ENCODE assay signal across 14 mouse cellular contexts in genomic region chr13:76189190-76189589, GRCm38 (mm10).
DNase-seq lines count a peak whose midpoint lies in the region; ATAC-seq and TF ChIP-seq lines count a peak whose summit lies in the region.
"Had no signal": no experiment of that assay in that cellular context is flagged by ENCODE, and none has a peak within 500 bp of the region (broad histone marks: within the 10 kb centered on the region; RNA-seq: fewer than 3 reads in every experiment).

No protein-coding gene starts in this region.

- WGBS in embryonic facial prominence, embryonic 11.5 days, result 77% methylated on average over 3 of the region's 3 CpGs
- WGBS in embryonic facial prominence, embryonic 10.5 days, result 90% methylated on average over 3 of the region's 3 CpGs
- WGBS in midbrain, embryonic 12.5 days, result 91% methylated on average over 3 of the region's 3 CpGs
- 90% methylated on average over 3 of the region's 3 CpGs for WGBS in midbrain, embryonic 10.5 days
- WGBS in intestine, embryonic 15.5 days, result 73% methylated on average over 3 of the region's 3 CpGs
- 80% methylated on average over 3 of the region's 3 CpGs for WGBS in heart, embryonic 11.5 days (ENCODE audit: insufficient replicate concordance)

- H3K27ac ChIP-seq in embryonic facial prominence, embryonic 11.5 days (replicated peaks; ENCODE audit: low read depth, low read length), result no peak overlapping the region
- H3K27ac ChIP-seq in embryonic facial prominence, embryonic 10.5 days (replicated peaks), result no peak overlapping the region
- no peak overlapping the region for H3K27ac ChIP-seq in midbrain, embryonic 12.5 days (replicated peaks)
- no peak overlapping the region for H3K27ac ChIP-seq in midbrain, embryonic 10.5 days (replicated peaks)
- H3K27ac ChIP-seq in layer of hippocampus, adult 2 months, result peak overlapping the region; percentile 76
- no peak overlapping the region for H3K27ac ChIP-seq in intestine, embryonic 15.5 days
- H3K27ac ChIP-seq in heart, embryonic 11.5 days (ENCODE audit: low read depth, low read length), result no peak overlapping the region
- H3K27ac ChIP-seq: embryonic facial prominence, embryonic 13.5 days; gastrocnemius, adult 2 months; heart, embryonic 15.5 days; liver, embryonic 15.5 days; neural tube, embryonic 13.5 days had no signal

- H3K9ac ChIP-seq in embryonic facial prominence, embryonic 11.5 days (replicated peaks; ENCODE audit: low read length), result no peak overlapping the region
- no peak overlapping the region for H3K9ac ChIP-seq in midbrain, embryonic 12.5 days (replicated peaks)
- no peak overlapping the region for H3K9ac ChIP-seq in intestine, embryonic 15.5 days
- H3K9ac ChIP-seq in heart, embryonic 11.5 days (ENCODE audit: low read depth, low read length), result no peak overlapping the region
- H3K9ac ChIP-seq: embryonic facial prominence, embryonic 13.5 days; heart, embryonic 15.5 days; liver, embryonic 15.5 days; neural tube, embryonic 13.5 days had no signal

- no peak overlapping the region for H3K4me2 ChIP-seq in embryonic facial prominence, embryonic 11.5 days (ENCODE audit: low read depth, low read length)
- no peak overlapping the region for H3K4me2 ChIP-seq in midbrain, embryonic 12.5 days (replicated peaks)
- H3K4me2 ChIP-seq in intestine, embryonic 15.5 days (replicated peaks), result no peak overlapping the region
- no peak overlapping the region for H3K4me2 ChIP-seq in heart, embryonic 11.5 days
- H3K4me2 ChIP-seq: embryonic facial prominence, embryonic 13.5 days; heart, embryonic 15.5 days; liver, embryonic 15.5 days; neural tube, embryonic 13.5 days had no signal

- no peak for DNase-seq in embryonic facial prominence, embryonic 11.5 days (ENCODE audit: low spot score)
- DNase-seq in embryonic facial prominence, embryonic 10.5 days (ENCODE audit: low spot score), result no peak
- DNase-seq in midbrain, embryonic 10.5 days (ENCODE audit: low spot score), result no peak
- peak; percentile 73 to 82 for DNase-seq in layer of hippocampus, adult 2 months (ENCODE audit: low spot score in 2 of 2)
- DNase-seq in right cerebral cortex, postnatal 25 days, result peak; percentile 21
- DNase-seq: gastrocnemius, adult 2 months; kidney, adult 18-20 months had no signal

- TF ChIP-seq CTCF in layer of hippocampus, adult 2 months (conservative IDR thresholded peaks at IDR 0.05), result no peak

- no peaks in the 10 kb centered on the region for H3K36me3 ChIP-seq in embryonic facial prominence, embryonic 11.5 days (replicated peaks; ENCODE audit: control insufficient read depth, insufficient read depth, low read depth, low read length)
- H3K36me3 ChIP-seq in embryonic facial prominence, embryonic 10.5 days (replicated peaks), result peaks cover 57% of the 10 kb centered on the region
- peaks cover 27% of the 10 kb centered on the region for H3K36me3 ChIP-seq in midbrain, embryonic 12.5 days
- H3K36me3 ChIP-seq in midbrain, embryonic 10.5 days, result peaks cover 44% of the 10 kb centered on the region
- peaks cover 8% of the 10 kb centered on the region; the same call in 1 of the 2 replicates for H3K36me3 ChIP-seq in intestine, embryonic 15.5 days
- H3K36me3 ChIP-seq in heart, embryonic 11.5 days (ENCODE audit: control insufficient read depth, insufficient read depth, low read length), result peaks cover 18% of the 10 kb centered on the region

- no peaks in the 10 kb centered on the region for H3K4me1 ChIP-seq in embryonic facial prominence, embryonic 11.5 days (ENCODE audit: control insufficient read depth, insufficient read depth, low read length)
- no peaks in the 10 kb centered on the region for H3K4me1 ChIP-seq in embryonic facial prominence, embryonic 10.5 days
- H3K4me1 ChIP-seq in midbrain, embryonic 12.5 days, result no peaks in the 10 kb centered on the region
- H3K4me1 ChIP-seq in midbrain, embryonic 10.5 days, result no peaks in the 10 kb centered on the region
- no peaks in the 10 kb centered on the region for H3K4me1 ChIP-seq in intestine, embryonic 15.5 days (replicated peaks)
- H3K4me1 ChIP-seq in heart, embryonic 11.5 days (ENCODE audit: control insufficient read depth, insufficient read depth, low read length), result no peaks in the 10 kb centered on the region
- H3K4me1 ChIP-seq: embryonic facial prominence, embryonic 13.5 days; heart, embryonic 15.5 days; neural tube, embryonic 13.5 days had no signal

- no peak overlapping the region for H3K4me3 ChIP-seq in embryonic facial prominence, embryonic 11.5 days (ENCODE audit: low read depth, low read length)
- no peak overlapping the region for H3K4me3 ChIP-seq in embryonic facial prominence, embryonic 10.5 days
- H3K4me3 ChIP-seq in midbrain, embryonic 12.5 days, result no peak overlapping the region
- H3K4me3 ChIP-seq in midbrain, embryonic 10.5 days, result no peak overlapping the region
- no peak overlapping the region for H3K4me3 ChIP-seq in layer of hippocampus, adult 2 months
- H3K4me3 ChIP-seq in intestine, embryonic 15.5 days (replicated peaks), result no peak overlapping the region
- no peak overlapping the region for H3K4me3 ChIP-seq in heart, embryonic 11.5 days (ENCODE audit: low read depth, low read length)
- H3K4me3 ChIP-seq: embryonic facial prominence, embryonic 13.5 days; gastrocnemius, adult 2 months; heart, embryonic 15.5 days; liver, embryonic 15.5 days; neural tube, embryonic 13.5 days had no signal

- ATAC-seq in embryonic facial prominence, embryonic 11.5 days (replicated peaks; ENCODE audit: insufficient number of reproducible peaks, low FRiP score, low TSS enrichment, low read depth), result 0 out of 2 replicates have a peak, but pooled peaks have one; percentile 55
- 0 out of 2 replicates have a peak, but pooled peaks have one; percentile 29 for ATAC-seq in midbrain, embryonic 12.5 days (ENCODE audit: low FRiP score, low read depth)
- no peak for ATAC-seq in intestine, embryonic 15.5 days
- no peak for ATAC-seq in heart, embryonic 11.5 days (replicated peaks; ENCODE audit: insufficient number of reproducible peaks, low FRiP score, low TSS enrichment)

- H3K27me3 ChIP-seq in embryonic facial prominence, embryonic 11.5 days (ENCODE audit: control insufficient read depth, insufficient read depth, low read length), result no peaks in the 10 kb centered on the region
- no peaks in the 10 kb centered on the region for H3K27me3 ChIP-seq in embryonic facial prominence, embryonic 10.5 days (replicated peaks; ENCODE audit: low read depth, poor library complexity, severe bottlenecking)
- no peaks in the 10 kb centered on the region for H3K27me3 ChIP-seq in midbrain, embryonic 12.5 days
- H3K27me3 ChIP-seq in midbrain, embryonic 10.5 days (ENCODE audit: low read depth, poor library complexity, severe bottlenecking), result no peaks in the 10 kb centered on the region
- no peaks in the 10 kb centered on the region for H3K27me3 ChIP-seq in intestine, embryonic 15.5 days (replicated peaks)
- no peaks in the 10 kb centered on the region for H3K27me3 ChIP-seq in heart, embryonic 11.5 days (ENCODE audit: control insufficient read depth, insufficient read depth, low read length)
- H3K27me3 ChIP-seq: embryonic facial prominence, embryonic 13.5 days; heart, embryonic 15.5 days; liver, embryonic 15.5 days; neural tube, embryonic 13.5 days had no signal

- no peaks in the 10 kb centered on the region for H3K9me3 ChIP-seq in embryonic facial prominence, embryonic 11.5 days (replicated peaks; ENCODE audit: control insufficient read depth, low read length)
- no peaks in the 10 kb centered on the region for H3K9me3 ChIP-seq in embryonic facial prominence, embryonic 10.5 days
- H3K9me3 ChIP-seq in midbrain, embryonic 12.5 days, result no peaks in the 10 kb centered on the region
- H3K9me3 ChIP-seq in midbrain, embryonic 10.5 days (replicated peaks), result no peaks in the 10 kb centered on the region
- H3K9me3 ChIP-seq in intestine, embryonic 15.5 days, result no peaks in the 10 kb centered on the region
- no peaks in the 10 kb centered on the region for H3K9me3 ChIP-seq in heart, embryonic 11.5 days (replicated peaks; ENCODE audit: control insufficient read depth, low read length)
- H3K9me3 ChIP-seq: embryonic facial prominence, embryonic 13.5 days; heart, embryonic 15.5 days; liver, embryonic 15.5 days; neural tube, embryonic 13.5 days had no signal

Comparison
In these comparisons a context has a peak if more than half of its experiments do, and no peak if none do; other contexts are left out.
1. ATAC-seq: peak in embryonic facial prominence, embryonic 11.5 days (single experiment) and midbrain, embryonic 12.5 days (single experiment); none in intestine, embryonic 15.5 days (single experiment) and heart, embryonic 11.5 days (single experiment).
2. DNase-seq: peak in layer of hippocampus, adult 2 months (2 of 2) and right cerebral cortex, postnatal 25 days (single experiment); none in embryonic facial prominence, embryonic 11.5 days (single experiment), embryonic facial prominence, embryonic 10.5 days (single experiment) and midbrain, embryonic 10.5 days (single experiment).